Mouse (Mus musculus) c-Kit-positive CD71-positive TER-119-negative erythroid progenitor cells, embryonic 14.5 days (primary cell): ENCODE measurements around the gene Glycam1.
A peak's percentile ranks its signal among the peaks of the same experiment; 100 is the strongest.
"Not testable (repeated sequence)": the region's sequence is repeated elsewhere in the genome, so short reads cannot be mapped to it uniquely, and the experiment has no call there.

Experiments used
- DNase-seq: peaks from one replicate; pipeline ENCODE4 v3.0.0-alpha.2; 2013; ENCODE audit warnings: low read depth

Glycam1 gene

DNA sequence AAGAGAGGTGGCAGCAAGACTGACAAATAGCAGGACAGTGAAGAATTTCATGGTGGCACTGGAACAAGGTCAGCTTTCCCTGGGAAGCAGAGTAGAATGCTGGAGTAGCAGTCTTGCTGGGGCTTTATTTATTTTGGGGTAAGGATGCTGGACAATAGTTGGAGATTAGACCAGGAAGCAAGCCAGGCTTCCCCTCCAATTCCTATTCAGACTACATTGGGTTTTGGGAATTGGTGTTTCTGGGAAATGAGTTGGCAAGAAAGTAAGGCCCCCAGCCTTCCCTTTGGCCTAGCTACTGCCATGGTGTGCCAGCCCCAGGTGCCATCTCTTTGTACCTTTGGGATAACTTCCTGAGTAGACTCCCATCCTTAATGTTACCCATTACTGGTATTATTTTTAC is at the start of gene Glycam1:
Gene Glycam1 (minus strand): TSS at position 101 of the 400 bp plus-strand sequence.
- no peak for DNase-seq

- DNase-seq: no peak
These were observed 39.6 kb upstream of the Glycam1 start for GRCm38 (mm10) chr15:103604481-103604880.

DNA sequence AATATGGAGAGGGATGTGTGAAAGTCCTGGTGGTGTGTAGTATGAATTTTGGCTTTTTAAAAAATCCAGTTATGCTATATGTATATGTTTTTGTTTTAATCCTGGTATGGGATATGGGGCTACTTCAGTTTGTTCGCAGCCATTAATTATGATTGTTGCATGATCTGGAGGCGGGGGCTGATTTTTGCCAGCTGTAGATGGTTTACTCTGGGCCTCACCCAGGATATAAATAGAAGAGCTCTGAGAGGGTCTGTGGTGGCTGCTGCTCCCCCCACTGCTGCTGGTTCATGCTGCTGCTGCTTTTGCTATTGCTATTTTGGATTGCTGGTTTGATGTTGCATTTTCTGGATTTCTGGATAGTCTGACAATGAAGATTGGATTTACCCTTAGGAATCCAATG is 25.9 kb upstream of the Glycam1 start:
- no peak for DNase-seq

- not testable (repeated sequence) for DNase-seq
These were observed 22.9 kb upstream of the Glycam1 start for GRCm38 (mm10) chr15:103587752-103588151.

- no peak for DNase-seq
These were observed 21.0 kb upstream of the Glycam1 start for GRCm38 (mm10) chr15:103585876-103586275.

GRCm38 (mm10) chr15:103552096-103552690 is 12.7 kb downstream of the Glycam1 start:
- peak; percentile 19 for DNase-seq

- no peak for DNase-seq
These were observed 13.8 kb downstream of the Glycam1 start for GRCm38 (mm10) chr15:103551053-103551452.

GRCm38 (mm10) chr15:103549475-103549874 is 15.4 kb downstream of the Glycam1 start:
- no peak for DNase-seq

DNA sequence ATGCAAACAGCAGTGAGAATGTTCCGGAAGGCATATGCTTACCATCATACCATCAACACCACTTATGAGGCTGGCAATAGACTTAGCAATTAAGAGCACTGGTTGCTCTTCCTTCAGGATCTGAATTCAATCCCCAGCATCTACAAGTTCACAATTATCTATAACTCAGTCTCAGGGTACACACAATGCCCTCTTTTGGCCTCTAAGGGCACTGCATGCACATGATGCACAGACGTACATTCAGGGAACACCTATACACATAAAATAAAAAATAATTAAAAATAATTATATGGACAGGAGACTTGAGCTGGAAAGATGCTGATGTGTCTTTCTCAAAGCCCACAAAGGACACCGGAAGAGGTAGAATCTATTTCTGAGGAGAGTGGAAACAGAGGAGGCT is 16.9 kb downstream of the Glycam1 start:
- no peak for DNase-seq

DNA sequence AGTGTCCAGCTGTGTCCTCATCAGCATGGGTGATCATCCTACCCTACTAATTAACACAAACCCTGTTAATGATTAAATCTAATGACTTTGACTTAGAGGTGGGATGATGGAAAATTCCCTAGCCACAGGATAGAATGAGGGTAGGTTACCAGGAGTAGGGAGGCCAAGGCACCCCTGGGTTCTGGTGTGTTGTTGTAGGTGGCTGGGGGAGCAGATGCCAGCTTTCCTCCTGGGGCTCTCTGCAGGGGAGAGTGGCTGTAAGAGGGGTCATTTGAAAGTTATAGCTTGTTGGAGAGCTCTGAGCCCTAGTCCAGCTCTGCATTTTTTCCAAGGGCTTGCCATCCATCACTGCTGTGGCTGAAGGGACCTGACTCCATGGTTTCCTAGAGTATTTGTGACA is 22.4 kb downstream of the Glycam1 start:
- DNase-seq: no peak

GRCm38 (mm10) chr15:103540646-103541045 is 24.2 kb downstream of the Glycam1 start:
- no peak for DNase-seq

GRCm38 (mm10) chr15:103539259-103539658 is 25.6 kb downstream of the Glycam1 start:
- no peak for DNase-seq

DNA sequence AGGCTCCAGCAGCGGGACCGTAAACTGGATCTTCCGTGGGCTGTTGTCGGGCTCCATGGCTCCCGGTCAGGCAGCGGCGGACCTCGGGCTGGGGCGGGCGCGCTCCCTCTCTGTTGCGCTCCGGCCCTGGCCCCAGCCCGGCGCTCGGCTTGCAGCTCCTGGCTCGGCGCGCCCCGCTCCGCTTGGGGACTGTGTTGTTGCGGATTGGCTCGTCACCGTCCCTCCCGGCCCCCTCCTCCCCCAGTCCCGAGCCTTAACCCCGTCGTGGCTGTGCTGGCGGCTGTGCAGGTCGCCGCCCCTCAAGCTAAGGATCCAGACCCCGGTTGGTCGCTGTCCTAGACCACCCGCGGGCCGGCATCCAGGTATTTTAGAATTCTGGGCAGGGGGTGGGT is 27.1 kb downstream of the Glycam1 start, which contains the start of gene Ppp1r1a:
Gene Ppp1r1a (minus strand): TSS at position 182 of the 392 bp plus-strand sequence.
- DNase-seq: no peak

- DNase-seq: no peak
These were observed 27.7 kb downstream of the Glycam1 start for GRCm38 (mm10) chr15:103537011-103537821.

GRCm38 (mm10) chr15:103536456-103536855 is 28.4 kb downstream of the Glycam1 start:
- DNase-seq: no peak

DNA sequence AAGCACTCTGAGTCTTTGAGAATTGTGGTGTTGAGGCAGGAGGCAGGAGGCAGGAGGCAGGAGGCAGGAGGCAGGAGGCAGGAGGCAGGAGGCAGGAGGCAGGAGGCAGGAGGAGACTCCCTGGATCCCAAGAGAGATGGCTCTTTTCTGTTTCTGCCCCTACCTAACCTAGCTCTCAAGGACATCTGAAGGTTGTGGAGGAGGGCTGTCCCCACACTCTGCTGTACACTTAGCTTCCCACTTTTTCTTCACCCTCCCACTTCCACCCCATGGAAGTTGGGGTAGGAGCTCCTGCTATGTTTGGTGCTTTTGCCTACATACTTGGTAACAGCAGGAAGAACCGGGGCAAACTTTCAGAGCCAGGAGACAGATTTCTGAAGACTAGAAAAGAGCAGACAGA is 29.1 kb downstream of the Glycam1 start:
- DNase-seq: no peak

DNA sequence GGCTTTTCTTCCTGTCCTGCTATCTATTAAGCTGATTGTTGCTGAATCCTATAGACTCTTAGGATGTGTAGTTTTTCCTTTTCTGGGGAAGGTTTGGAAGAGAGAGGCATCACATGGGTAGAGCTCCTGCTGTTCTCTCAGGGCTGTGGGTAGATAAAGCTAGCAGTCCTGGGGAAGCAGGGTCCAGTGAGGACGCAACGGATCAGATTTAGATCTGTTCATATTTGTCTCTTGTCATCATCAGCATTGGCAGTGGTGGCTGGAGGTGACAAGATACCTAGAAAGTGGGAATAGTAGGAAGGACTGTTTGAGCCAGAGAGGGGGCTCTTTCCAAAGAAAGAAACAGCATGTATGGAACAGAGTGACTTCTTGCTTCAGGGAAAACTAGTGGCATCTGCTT is 29.9 kb downstream of the Glycam1 start:
- no peak for DNase-seq

- no peak for DNase-seq
These were observed 30.7 kb downstream of the Glycam1 start for GRCm38 (mm10) chr15:103534054-103534620.

GRCm38 (mm10) chr15:103530372-103530771 is 34.5 kb downstream of the Glycam1 start:
- DNase-seq: peak; percentile 16

DNA sequence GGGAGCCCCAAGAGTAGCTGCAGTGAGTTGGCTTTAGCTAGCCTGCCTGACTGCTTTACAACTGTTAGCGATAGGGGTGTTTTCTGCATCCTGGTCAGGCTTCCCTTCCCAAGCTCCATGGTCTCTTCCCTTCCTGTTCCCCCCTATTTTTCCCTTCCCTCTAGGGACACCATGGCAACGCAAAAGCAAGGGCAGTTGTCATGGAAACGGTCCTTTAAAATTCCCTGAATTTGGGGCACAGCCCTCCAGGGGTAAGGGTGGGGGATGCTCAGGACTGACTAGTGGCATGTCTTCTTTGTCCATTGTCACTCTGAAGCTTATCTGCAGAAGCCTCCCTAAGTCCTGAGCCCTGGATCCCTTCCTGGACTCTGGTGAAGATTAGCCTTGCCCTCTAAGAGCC is 41.7 kb downstream of the Glycam1 start:
- DNase-seq: no peak

- DNase-seq: no peak
These were observed 42.3 kb downstream of the Glycam1 start for GRCm38 (mm10) chr15:103522458-103523099.
